Mouse (Mus musculus) spleen, adult 2 months (tissue): ENCODE measurements at regions not wholly inside any gene's neighbourhood (a gene's known extent, or its start where the extent isn't known, plus 50 kb on each side); places are given as distances from the start of the nearest gene placed in this dataset.

Source experiments
- CTCF ChIP-seq: fragments of 200-500 bp; IDR thresholded peaks from 2 replicates; pipeline ENCODE4 v1.5.1; 2011; ENCODE audit warnings: mild to moderate bottlenecking, inconsistent platforms; ENCODE audit not compliant: insufficient read depth, insufficient read length, insufficient replicate concordance; ENCODE audit errors: extremely low read depth
- POLR2A ChIP-seq: fragments of 200-500 bp; IDR thresholded peaks from 2 replicates; pipeline ENCODE4 v1.6.1; 2011; ENCODE audit warnings: low read depth, low read length, inconsistent platforms

GRCm38 (mm10) chr16:69948783-69949182, 85.2 kb upstream of the Speer2 start:
- no peak for TF ChIP-seq POLR2A
- TF ChIP-seq CTCF, result no peak
